Mouse (Mus musculus): ENCODE measurements around the gene Map7d1.

- TF ChIP-seq CTCF (conservative IDR thresholded peaks at IDR 0.05; ENCODE audit: insufficient read depth, insufficient read length, low read depth, low read length) (no peak), POLR2A (IDR thresholded peaks at IDR 0.05; ENCODE audit: low read depth, low read length) (no peak)
These were observed 5.1 kb upstream of the Map7d1 start for GRCm38 (mm10) chr4:126261266-126261665.

Data from kidney, adult 2 months (tissue).